Mouse (Mus musculus) ZHBTc4 (cell line): ENCODE data around the gene Dusp16.

Experiments
- DNase-seq: peaks from one replicate; pipeline ENCODE4 v3.0.0-alpha.2; 2011; ENCODE audit warnings: low read depth, low spot score

Dusp16 gene

GRCm38 (mm10) chr6:134793046-134793806 lies 801 bp upstream of the Dusp16 start:
- DNase-seq = no peak

- DNase-seq = peak; percentile 61
Measured at GRCm38 (mm10) chr6:134791251-134792118, 940 bp downstream of the Dusp16 start.

GRCm38 (mm10) chr6:134789100-134789499 lies 3.3 kb downstream of the Dusp16 start:
- DNase-seq = no peak

- no peak for DNase-seq
Measured at GRCm38 (mm10) chr6:134786426-134786825, 6.0 kb downstream of the Dusp16 start.

- DNase-seq = no peak
Measured at GRCm38 (mm10) chr6:134782900-134783299, 9.5 kb downstream of the Dusp16 start.

GRCm38 (mm10) chr6:134781494-134781913 lies 10.9 kb downstream of the Dusp16 start:
- no peak for DNase-seq

- no peak for DNase-seq
Measured at GRCm38 (mm10) chr6:134780024-134780423, 12.4 kb downstream of the Dusp16 start.

GRCm38 (mm10) chr6:134773961-134774360 lies 18.5 kb downstream of the Dusp16 start:
- peak; percentile 59 for DNase-seq

GRCm38 (mm10) chr6:134773292-134773893 lies 19.0 kb downstream of the Dusp16 start:
- DNase-seq = no peak

GRCm38 (mm10) chr6:134770339-134770738 lies 22.1 kb downstream of the Dusp16 start:
- DNase-seq = no peak

GRCm38 (mm10) chr6:134764441-134765061 lies 27.9 kb downstream of the Dusp16 start:
- DNase-seq = no peak

- DNase-seq = no peak
Measured at GRCm38 (mm10) chr6:134763436-134763835, 29.0 kb downstream of the Dusp16 start.

GRCm38 (mm10) chr6:134761808-134762207 lies 30.6 kb downstream of the Dusp16 start:
- peak; percentile 46 for DNase-seq

- no peak for DNase-seq
Measured at GRCm38 (mm10) chr6:134760926-134761544, 31.4 kb downstream of the Dusp16 start.

- no peak for DNase-seq
Measured at GRCm38 (mm10) chr6:134756058-134756457, 36.4 kb downstream of the Dusp16 start.

- DNase-seq = peak; percentile 51
Measured at GRCm38 (mm10) chr6:134753858-134754257, 38.6 kb downstream of the Dusp16 start.

- DNase-seq = peak; percentile 76
Measured at GRCm38 (mm10) chr6:134753412-134753811, 39.0 kb downstream of the Dusp16 start.

- DNase-seq = no peak
Measured at GRCm38 (mm10) chr6:134751883-134752647, 40.4 kb downstream of the Dusp16 start.

- DNase-seq = no peak
Measured at GRCm38 (mm10) chr6:134751087-134751486, 41.3 kb downstream of the Dusp16 start.

- DNase-seq = no peak
Measured at GRCm38 (mm10) chr6:134748126-134748525, 44.3 kb downstream of the Dusp16 start.
